Mouse (Mus musculus): ENCODE measurements around the gene Pik3cb.

DNA sequence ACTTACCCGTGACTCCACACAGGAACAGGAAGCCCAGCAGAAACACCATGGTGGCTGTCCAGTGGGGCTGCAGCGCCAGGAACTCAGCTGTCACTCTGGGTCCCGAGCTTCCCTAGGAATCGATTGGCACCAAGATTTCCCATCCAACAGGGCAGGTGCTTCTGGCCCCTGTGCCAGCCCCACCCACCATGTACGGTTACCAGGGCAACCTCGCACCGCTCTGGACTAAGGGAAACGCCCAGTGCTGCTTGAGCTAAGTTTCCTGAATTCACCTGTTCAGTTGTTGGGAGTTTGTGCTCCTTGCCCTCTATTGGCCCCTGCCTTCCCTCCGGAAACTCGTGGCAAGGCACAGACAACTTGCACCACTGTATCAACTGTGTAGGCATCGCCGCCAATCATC is 104.8 kb downstream of the Pik3cb start, which contains the start of gene Gm1123:
- TF ChIP-seq TAL1 (conservative IDR thresholded peaks at IDR 0.05; ENCODE audit: low read depth, low read length) (no peak), CTCF (IDR thresholded peaks at IDR 0.05; ENCODE audit: low read depth, low read length) (no peak)
